Mouse (Mus musculus): ENCODE results near the gene Mgat4d. TPM values are rescaled to one million over a fixed set of nuclear protein-coding genes. Genes with fewer than 3 reads are reported as not detected.

Gene Mgat4d
- polyA plus RNA-seq, 1 experiment from 2014 or later: not detected

GRCm38 (mm10) chr8:83394325-83394724, 46.1 kb downstream of the Mgat4d start:
- WGBS: 94% methylated on average over 5 of the region's 5 CpGs
- no peaks in the 10 kb centered on the region for H3K9me3 ChIP-seq
- H3K4me3 ChIP-seq (replicated peaks): no peak overlapping the region
- peaks cover 4% of the 10 kb centered on the region; the same call in 1 of the 2 replicates for H3K27me3 ChIP-seq
- no peak overlapping the region for H3K4me2 ChIP-seq (replicated peaks)
- no peak overlapping the region for H3K9ac ChIP-seq (replicated peaks)
- no peak for ATAC-seq
- no peaks in the 10 kb centered on the region for H3K36me3 ChIP-seq
- H3K4me1 ChIP-seq (replicated peaks): peaks cover 6% of the 10 kb centered on the region
- no peak overlapping the region for H3K27ac ChIP-seq

- H3K9me3 ChIP-seq: no peaks in the 10 kb centered on the region
- 92% methylated on average over 6 of the region's 6 CpGs for WGBS
- no peaks in the 10 kb centered on the region for H3K36me3 ChIP-seq
- ATAC-seq: no peak
- no peak overlapping the region for H3K9ac ChIP-seq (replicated peaks)
- H3K4me1 ChIP-seq (replicated peaks): no peaks in the 10 kb centered on the region
- H3K27ac ChIP-seq: no peak overlapping the region
- H3K27me3 ChIP-seq: no peaks in the 10 kb centered on the region
- no peak overlapping the region for H3K4me3 ChIP-seq (replicated peaks)
- H3K4me2 ChIP-seq (replicated peaks): no peak overlapping the region
These were observed 48.4 kb downstream of the Mgat4d start for GRCm38 (mm10) chr8:83396680-83397079.

DNA sequence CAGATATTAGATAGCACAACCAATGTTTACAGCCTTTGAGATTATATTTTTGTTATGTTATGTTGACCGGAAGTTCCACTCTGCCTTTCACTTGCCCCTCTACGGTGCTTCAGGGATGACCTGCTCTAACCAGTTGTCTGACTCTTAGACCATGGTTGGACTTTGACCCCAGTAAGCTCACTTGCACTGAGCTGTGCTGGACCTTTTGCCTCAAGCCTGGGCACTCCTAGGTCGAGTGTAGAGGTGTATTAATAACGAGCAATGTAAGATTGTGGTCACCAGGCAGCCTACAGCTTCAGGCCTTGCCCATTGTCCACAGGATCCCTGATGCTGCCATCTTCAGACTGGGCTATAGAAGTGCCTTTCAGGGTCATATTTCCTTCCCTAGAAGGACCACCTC, 49.5 kb downstream of the Mgat4d start:
- ATAC-seq: no peak
- Histone ChIP-seq H3K27me3 (no peaks in the 10 kb centered on the region), H3K4me2 (replicated peaks) (no peak overlapping the region), H3K27ac (no peak overlapping the region), H3K36me3 (no peaks in the 10 kb centered on the region), H3K9ac (replicated peaks) (no peak overlapping the region), H3K9me3 (no peaks in the 10 kb centered on the region), H3K4me3 (replicated peaks) (no peak overlapping the region), H3K4me1 (replicated peaks) (no peaks in the 10 kb centered on the region)
- WGBS: 80% methylated on average over 4 of the region's 4 CpGs

- 90% methylated on average over 10 of the region's 10 CpGs for WGBS
- ATAC-seq: no peak
- no peak overlapping the region for H3K9ac ChIP-seq (replicated peaks)
These were observed 57.3 kb downstream of the Mgat4d start for GRCm38 (mm10) chr8:83405548-83405947.

DNA sequence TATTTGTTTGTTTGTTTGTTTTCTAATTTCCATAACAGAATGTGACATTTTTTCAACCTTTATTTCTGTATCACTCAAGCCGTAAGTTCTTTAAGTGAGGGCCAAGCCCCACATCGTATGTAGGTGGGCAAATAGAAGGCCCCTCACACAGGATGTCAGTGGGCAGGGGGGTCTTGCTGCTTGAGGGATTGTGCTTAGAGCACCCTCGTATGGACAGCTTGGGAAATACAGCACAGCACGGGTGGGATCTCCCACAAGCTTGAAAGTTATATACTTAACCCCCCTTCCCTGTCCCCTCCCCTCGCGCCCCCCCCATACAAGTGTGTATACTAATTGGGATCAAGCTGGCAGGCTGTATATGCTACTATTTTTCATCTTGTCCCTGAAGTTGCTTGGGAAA, 58.6 kb downstream of the Mgat4d start:
- Histone ChIP-seq H3K9me3 (no peaks in the 10 kb centered on the region), H3K9ac (replicated peaks) (no peak overlapping the region), H3K27me3 (no peaks in the 10 kb centered on the region), H3K36me3 (no peaks in the 10 kb centered on the region), H3K4me2 (replicated peaks) (no peak overlapping the region), H3K27ac (no peak overlapping the region), H3K4me3 (replicated peaks) (no peak overlapping the region), H3K4me1 (replicated peaks) (no peaks in the 10 kb centered on the region)
- 39% methylated on average over 6 of the region's 6 CpGs for WGBS
- no peak for ATAC-seq

More at GRCm38 (mm10) chr8:83405548-83405947, 57.3 kb downstream of the Mgat4d start:
- Histone ChIP-seq H3K9me3 (no peaks in the 10 kb centered on the region), H3K4me2 (replicated peaks) (no peak overlapping the region), H3K27ac (no peak overlapping the region), H3K4me1 (replicated peaks) (no peaks in the 10 kb centered on the region), H3K36me3 (no peaks in the 10 kb centered on the region), H3K4me3 (replicated peaks) (no peak overlapping the region), H3K27me3 (no peaks in the 10 kb centered on the region)

GRCm38 (mm10) chr8:83408496-83408895, 60.2 kb downstream of the Mgat4d start:
- no peaks in the 10 kb centered on the region for H3K9me3 ChIP-seq
- no peak overlapping the region for H3K4me3 ChIP-seq (replicated peaks)
- no peak overlapping the region for H3K4me2 ChIP-seq (replicated peaks)
- no peak overlapping the region for H3K27ac ChIP-seq
- WGBS: 82% methylated on average over 7 of the region's 7 CpGs
- no peaks in the 10 kb centered on the region for H3K36me3 ChIP-seq
- no peak for ATAC-seq
- no peak overlapping the region for H3K9ac ChIP-seq (replicated peaks)
- no peaks in the 10 kb centered on the region for H3K4me1 ChIP-seq (replicated peaks)
- H3K27me3 ChIP-seq: no peaks in the 10 kb centered on the region

- Histone ChIP-seq H3K27ac (no peak overlapping the region), H3K9ac (replicated peaks) (no peak overlapping the region), H3K4me3 (replicated peaks) (no peak overlapping the region), H3K4me2 (replicated peaks) (no peak overlapping the region), H3K27me3 (no peaks in the 10 kb centered on the region), H3K4me1 (replicated peaks) (no peaks in the 10 kb centered on the region), H3K9me3 (no peaks in the 10 kb centered on the region), H3K36me3 (no peaks in the 10 kb centered on the region)
- ATAC-seq: no peak
- WGBS: 96% methylated on average over 15 of the region's 15 CpGs
These were observed 68.6 kb downstream of the Mgat4d start for GRCm38 (mm10) chr8:83416878-83417277.

GRCm38 (mm10) chr8:83417970-83418369, 69.7 kb downstream of the Mgat4d start:
- no peaks in the 10 kb centered on the region for H3K9me3 ChIP-seq
- ATAC-seq: no peak
- 0 out of 2 replicates have a peak, but pooled peaks cover 1% of the 10 kb centered on the region for H3K4me1 ChIP-seq (replicated peaks)
- no peak overlapping the region for H3K27ac ChIP-seq
- 83% methylated on average over 6 of the region's 6 CpGs for WGBS
- no peak overlapping the region for H3K9ac ChIP-seq (replicated peaks)
- H3K4me3 ChIP-seq (replicated peaks): no peak overlapping the region
- no peaks in the 10 kb centered on the region for H3K36me3 ChIP-seq
- no peak overlapping the region for H3K4me2 ChIP-seq (replicated peaks)
- H3K27me3 ChIP-seq: no peaks in the 10 kb centered on the region

DNA sequence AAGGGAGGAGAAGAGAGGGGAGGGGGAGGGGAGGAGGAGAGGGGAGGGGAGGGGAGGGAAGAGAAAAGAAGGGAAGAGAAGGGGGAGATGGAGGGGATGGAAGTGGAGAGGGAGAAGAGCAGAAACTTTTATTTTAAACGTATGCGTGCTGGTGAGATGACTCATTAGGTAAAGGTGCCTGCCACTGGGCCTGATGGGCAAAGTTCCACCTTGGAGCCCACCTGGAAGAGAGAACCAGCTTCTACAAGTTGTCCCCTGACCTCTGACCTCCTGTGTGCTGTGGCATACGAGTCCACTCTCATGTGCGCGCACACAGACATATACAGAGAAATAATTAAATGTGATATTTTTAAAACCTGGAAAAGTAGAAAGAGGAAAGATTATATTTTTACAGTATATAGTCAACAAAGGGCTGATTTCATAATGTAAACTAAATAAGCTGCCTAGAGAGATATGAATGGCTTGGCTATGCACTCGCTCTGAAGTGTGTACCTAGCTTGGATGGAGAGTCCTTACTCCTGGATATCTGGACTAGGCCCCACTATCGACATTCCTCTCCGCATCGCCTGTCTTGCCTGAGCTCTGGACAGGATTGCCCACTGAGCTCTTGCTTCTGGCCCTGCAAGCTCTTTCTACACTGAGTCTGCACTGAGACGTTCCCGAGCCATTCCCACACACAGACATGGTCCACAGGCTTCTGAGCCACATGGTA, 70.7 kb downstream of the Mgat4d start:
- Histone ChIP-seq H3K27ac (no peak overlapping the region), H3K9me3 (no peaks in the 10 kb centered on the region), H3K9ac (replicated peaks) (no peak overlapping the region), H3K4me2 (replicated peaks) (no peak overlapping the region), H3K4me1 (replicated peaks) (0 out of 2 replicates have a peak, but pooled peaks cover 3% of the 10 kb centered on the region), H3K27me3 (no peaks in the 10 kb centered on the region), H3K36me3 (no peaks in the 10 kb centered on the region), H3K4me3 (replicated peaks) (no peak overlapping the region)
- WGBS: 94% methylated on average over 11 of the region's 11 CpGs
- no peak for ATAC-seq

DNA sequence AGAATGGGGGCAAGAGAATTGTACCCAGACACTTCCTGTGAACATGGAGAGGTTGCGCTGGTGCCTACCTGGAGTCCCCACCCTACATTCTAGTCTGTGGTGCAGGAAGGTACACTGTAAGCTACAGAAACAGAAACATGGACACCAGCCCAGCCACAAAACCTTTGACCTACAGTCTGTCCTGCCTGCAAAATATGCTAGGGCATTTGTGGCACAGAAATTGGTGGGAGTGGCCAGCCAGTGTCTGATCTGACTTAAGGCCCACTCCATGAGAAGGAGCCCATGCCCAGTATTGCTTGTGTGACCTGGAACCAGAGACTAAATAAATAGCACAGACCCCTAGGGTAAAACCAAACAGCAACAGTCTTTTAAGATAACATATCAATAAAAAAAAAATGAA, 73.1 kb downstream of the Mgat4d start:
- no peak overlapping the region for H3K27ac ChIP-seq
- H3K36me3 ChIP-seq: no peaks in the 10 kb centered on the region
- 0 out of 2 replicates have a peak, but pooled peaks cover 3% of the 10 kb centered on the region for H3K4me1 ChIP-seq (replicated peaks)
- no peak overlapping the region for H3K4me2 ChIP-seq (replicated peaks)
- no peaks in the 10 kb centered on the region for H3K9me3 ChIP-seq
- no peak overlapping the region for H3K4me3 ChIP-seq (replicated peaks)
- H3K9ac ChIP-seq (replicated peaks): no peak overlapping the region
- no peak for ATAC-seq
- H3K27me3 ChIP-seq: no peaks in the 10 kb centered on the region
- WGBS: 100% methylated on average over 1 of the region's 1 CpGs

- WGBS: 72% methylated on average over 13 of the region's 13 CpGs
- ATAC-seq: no peak
- no peaks in the 10 kb centered on the region for H3K27me3 ChIP-seq
These were observed 75.0 kb downstream of the Mgat4d start for GRCm38 (mm10) chr8:83423032-83423825.

DNA sequence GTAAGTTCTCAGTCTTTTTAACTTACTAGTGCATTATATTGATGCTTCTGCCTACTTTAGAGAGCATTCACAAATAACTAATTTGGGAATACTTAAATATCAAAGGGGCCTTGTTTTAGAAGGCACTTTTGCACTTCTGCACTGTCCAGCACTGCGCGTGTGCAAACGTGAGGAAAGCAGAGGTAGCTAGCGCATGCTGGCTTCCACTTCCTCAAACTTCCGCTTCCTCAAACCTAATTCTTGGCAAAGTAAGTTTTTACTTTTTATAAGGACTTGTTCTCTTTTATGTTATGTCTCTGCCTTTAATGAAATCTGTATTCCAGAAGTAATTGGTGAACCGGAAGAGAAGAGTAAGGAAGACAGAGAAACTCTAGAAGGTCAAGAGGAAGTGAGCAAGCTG, 76.9 kb downstream of the Mgat4d start:
- Histone ChIP-seq H3K9me3 (no peaks in the 10 kb centered on the region), H3K27ac (no peak overlapping the region), H3K36me3 (no peaks in the 10 kb centered on the region), H3K4me3 (replicated peaks) (no peak overlapping the region), H3K9ac (replicated peaks) (no peak overlapping the region), H3K4me1 (replicated peaks) (0 out of 2 replicates have a peak, but pooled peaks cover 3% of the 10 kb centered on the region), H3K27me3 (no peaks in the 10 kb centered on the region), H3K4me2 (replicated peaks) (no peak overlapping the region)
- no peak for ATAC-seq
- WGBS: 97% methylated on average over 6 of the region's 6 CpGs

More at GRCm38 (mm10) chr8:83423032-83423825, 75.0 kb downstream of the Mgat4d start:
- Histone ChIP-seq H3K4me2 (replicated peaks) (no peak overlapping the region), H3K9ac (replicated peaks) (no peak overlapping the region), H3K4me3 (replicated peaks) (no peak overlapping the region), H3K9me3 (no peaks in the 10 kb centered on the region), H3K36me3 (no peaks in the 10 kb centered on the region), H3K4me1 (replicated peaks) (0 out of 2 replicates have a peak, but pooled peaks cover 3% of the 10 kb centered on the region), H3K27ac (no peak overlapping the region)

All from midbrain, embryonic 13.5 days (tissue).